Mouse (Mus musculus) c-Kit-negative CD71-positive TER-119-positive erythroid progenitor cells, embryonic 14.5 days (primary cell): ENCODE results near the gene Bcam.

Source experiments
- DNase-seq: peaks from one replicate; pipeline ENCODE4 v3.0.0-alpha.2; 2013; ENCODE audit warnings: low read depth, low spot score

Bcam gene

GRCm38 (mm10) chr7:19754065-19754464 lies 16.8 kb downstream of the Bcam start:
- DNase-seq = no peak

DNA sequence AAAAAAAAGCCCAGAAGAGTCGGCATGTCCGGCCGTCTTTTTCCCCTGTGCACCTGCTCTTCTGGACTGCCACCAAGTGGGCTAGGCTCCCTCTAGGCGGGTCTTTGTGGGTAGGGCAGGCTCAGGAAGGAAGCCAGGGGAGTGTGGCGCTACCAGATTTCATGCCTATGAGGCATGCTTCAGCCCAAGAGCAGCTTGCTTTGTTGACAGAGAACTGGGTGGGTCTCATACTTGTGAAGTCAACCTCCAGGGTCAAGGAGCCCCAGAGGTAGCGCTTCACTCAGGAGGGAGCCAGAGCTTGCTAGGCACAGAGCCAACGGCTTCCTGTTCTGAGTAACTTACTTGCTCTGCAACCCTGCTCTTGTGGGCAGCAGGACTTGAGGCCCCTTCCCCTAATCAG lies 17.2 kb downstream of the Bcam start:
- no peak for DNase-seq

DNA sequence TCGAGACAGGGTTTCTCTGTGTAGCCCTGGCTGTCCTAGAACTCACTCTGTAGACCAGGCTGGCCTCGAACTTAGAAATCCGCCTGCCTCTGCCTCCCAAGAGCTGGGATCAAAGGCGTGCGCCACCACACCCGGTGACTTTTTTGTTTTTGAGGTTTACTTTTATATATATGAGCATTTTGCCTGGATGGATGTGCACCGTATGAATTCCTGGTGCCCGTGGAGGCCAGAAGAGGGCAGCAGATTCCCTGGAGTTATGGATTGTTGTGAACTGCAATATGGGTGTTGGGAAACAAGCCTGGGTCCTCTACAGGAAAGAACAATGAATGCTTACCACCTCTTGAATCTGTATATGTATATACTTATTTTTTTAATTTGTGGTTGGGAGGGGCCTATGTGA lies 18.2 kb downstream of the Bcam start:
- DNase-seq = no peak

DNA sequence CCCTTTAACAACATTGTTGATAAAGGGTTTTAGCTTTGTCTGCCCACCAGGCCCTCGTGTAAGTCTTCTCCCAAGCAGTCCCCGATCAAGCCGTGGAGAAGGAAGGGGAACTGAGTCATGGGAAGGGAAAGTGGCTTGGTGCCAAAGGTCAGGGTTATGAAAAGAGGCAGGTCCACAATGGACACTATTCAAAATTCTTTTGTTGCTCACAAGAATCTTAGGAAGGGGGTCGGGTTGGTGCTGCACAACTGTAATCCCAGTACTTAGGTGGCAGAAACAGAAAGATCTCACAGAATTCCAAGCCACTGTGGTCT lies 19.8 kb downstream of the Bcam start:
- no peak for DNase-seq

DNA sequence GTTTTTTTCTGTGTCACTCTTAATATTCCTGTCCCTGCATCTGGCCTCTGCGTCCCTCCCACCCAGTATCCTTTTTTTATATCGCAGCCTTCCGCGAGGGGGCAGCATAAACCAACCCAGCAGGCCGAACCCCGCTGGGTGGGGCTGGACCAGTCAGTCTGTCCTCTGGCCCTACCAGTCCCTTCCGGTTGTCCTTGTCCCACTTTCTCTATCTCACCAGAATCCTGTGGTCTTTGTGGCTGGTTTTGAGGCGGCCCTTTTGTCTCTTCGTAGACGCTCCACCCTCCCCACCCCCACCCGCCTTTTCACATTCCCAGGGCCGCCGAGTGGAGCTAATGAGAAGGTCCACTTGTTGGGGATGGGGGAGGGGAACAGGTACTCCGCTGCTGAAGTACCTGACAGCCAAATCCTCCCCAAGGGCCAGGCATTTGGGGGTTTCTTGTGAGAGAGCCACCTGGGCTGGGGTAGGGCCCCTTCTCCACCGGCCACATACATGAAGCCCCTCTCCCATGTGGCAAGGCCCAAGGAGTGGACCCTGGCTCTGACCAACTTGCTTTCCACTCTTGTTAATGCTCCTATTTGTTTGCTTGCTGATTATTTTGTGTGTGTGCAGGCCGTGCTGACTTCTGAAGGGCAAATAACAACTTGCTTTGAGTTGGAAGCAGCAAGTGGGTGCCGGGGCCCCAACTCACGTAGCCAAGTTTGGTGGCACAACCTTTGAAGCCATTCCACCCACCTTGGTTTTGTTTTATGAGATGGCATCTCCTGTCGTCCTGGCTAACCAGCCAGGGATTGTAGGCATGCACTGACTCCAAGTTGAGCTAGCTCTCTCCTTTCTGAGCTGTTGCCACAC lies 20.4 kb downstream of the Bcam start, which contains the start of gene Nectin2:
TSS of gene Nectin2 (minus strand) at position 267 of the 853 bp plus-strand sequence.
- DNase-seq = peak; percentile 48

GRCm38 (mm10) chr7:19749389-19750216 lies 21.2 kb downstream of the Bcam start:
- DNase-seq = peak; percentile 79

DNA sequence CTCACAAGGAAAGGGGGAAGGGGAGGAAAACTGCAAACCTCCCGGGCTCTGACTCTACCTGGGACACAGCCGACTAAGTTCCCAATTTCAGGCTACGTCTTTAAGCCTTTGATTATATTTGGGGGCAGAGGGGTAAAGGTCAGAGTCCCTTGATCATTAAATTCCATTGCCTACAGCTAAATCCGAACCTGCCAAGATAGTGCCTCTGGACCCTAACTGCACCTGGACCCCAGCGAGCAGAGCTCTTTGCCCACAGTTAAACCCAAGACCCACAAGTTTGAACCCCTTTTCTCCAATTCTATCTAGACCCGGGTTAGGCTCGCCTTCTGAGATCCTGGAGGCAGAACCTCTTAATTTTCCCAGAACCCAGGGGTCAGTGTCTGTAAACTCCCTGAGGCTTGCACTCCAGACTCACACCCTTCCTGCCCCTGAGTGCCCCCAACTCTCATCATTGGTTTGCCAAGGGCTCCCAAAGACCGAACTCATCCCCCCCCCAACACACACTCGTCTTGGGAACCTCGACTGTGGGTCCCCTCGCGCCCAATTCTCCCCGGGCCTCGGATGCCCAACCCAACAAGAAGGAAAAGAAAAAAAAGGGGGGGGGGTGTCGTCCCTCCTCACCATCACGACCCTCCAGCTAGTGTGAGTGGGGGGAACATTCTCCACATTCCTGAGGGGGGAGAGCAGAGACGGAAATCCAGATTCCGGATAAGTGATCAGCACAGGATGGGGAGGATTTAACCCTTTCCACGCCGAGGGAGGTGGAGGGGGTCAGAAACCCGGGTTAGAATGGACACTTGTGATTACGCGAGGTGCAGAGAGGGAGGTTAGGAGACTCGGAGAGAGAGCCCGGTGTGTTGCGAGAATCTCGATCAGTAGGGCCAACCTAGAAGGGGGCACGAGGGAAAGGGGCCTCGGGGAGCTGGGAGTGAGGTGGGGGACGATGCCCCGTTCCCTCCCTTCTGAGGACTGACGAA lies 22.3 kb downstream of the Bcam start:
- DNase-seq = no peak

GRCm38 (mm10) chr7:19747420-19748218 lies 23.2 kb downstream of the Bcam start:
- DNase-seq = peak; percentile 39

DNA sequence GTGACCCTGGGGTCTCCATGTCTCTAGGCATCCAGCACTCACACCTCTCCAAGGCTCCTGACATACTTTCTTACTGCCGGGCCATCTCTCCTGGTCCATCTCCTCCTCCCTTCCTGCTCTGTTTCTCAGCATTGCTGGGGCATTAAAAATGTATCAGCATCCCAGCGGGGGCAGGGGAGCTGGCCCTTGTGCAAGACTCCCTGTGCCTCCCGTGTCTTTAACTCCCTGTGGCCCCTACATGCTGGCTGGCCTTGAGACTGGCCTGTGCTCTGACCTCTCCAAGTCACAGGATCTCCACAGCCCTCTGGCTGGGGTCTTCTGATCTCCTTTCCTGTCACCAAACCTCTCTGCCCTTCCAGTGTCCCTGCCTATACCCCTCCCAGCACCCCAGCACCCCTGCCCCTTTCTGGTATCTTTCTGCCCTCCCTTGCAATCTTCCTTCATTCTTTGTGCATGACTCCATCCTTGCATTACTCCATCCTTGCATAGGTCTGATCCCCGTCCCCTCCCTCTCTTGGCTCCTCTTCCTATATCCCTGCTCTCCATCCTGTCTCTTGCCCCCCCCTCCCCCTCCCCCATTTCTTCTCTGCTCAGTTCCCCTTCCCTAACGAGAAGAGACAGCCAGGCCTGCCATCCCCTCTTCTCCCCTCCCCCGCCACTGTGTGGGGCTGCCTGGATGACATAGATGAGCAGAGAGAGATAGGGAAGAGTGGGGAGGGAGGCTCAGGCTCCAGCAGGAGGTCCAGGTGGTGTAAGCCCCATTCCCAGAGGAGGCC lies 24.2 kb downstream of the Bcam start:
- no peak for DNase-seq

DNA sequence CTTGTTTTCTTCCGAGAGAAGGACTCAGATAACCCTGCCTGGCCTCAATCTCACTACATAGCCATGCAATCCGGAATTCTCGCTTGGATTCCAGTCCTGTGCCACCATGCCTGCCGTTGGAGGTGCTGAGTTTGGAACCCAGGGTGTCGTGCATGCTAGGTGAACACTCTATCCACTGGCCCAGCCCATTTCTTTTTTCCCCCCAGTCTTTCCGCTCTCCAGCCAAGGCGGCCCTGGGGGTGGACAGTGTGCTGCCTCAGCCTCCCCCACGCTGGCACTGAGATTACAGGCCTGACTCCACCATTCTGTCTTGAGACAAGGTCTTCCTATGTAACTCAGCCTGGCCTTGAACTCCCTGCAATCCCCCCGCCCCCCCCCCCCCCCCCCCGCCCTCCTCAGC lies 24.8 kb downstream of the Bcam start:
- no peak for DNase-seq

GRCm38 (mm10) chr7:19744590-19745385 lies 26.0 kb downstream of the Bcam start:
- no peak for DNase-seq

- DNase-seq = no peak
These were observed 27.0 kb downstream of the Bcam start for GRCm38 (mm10) chr7:19743791-19744190.

DNA sequence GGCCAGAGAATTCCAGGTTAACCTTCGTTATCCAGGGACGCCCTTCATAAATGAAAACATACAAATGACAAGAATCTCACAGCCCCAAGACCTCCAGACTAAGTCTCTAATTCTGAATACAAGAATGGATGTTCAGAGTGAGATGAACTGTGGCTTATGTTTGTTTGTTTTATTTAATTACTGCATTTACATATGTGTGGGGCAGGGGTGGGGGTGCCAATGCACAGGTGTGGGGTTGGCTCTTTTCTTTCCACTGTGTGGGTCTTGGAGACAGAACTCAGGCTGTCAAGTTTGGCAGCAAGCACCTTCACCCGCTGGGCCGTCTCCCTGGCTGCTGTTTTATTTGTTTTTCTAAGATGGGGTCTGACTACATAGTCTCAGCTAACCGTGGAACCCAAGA lies 28.3 kb downstream of the Bcam start:
- DNase-seq = no peak

- no peak for DNase-seq
These were observed 29.3 kb downstream of the Bcam start for GRCm38 (mm10) chr7:19741329-19742031.

DNA sequence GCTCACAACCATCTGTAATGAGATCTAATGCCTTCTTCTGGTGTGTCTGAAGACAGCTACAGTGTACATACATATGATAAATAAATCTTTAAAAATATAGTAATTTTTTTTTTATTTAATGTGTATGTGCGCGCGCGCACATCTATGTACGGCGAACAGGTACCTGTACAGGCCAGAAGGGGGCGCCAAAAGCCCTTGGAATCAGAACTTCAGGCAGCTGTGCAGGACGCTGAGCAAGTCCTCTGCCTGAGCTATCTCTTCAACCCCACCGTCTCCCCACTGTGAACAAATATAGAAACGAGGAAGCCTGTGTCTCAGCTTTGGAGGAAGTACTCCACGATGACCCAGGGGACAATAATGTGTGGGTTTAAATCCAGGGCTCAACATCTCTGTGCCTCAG lies 30.5 kb downstream of the Bcam start:
- no peak for DNase-seq

- DNase-seq = no peak
These were observed 32.0 kb downstream of the Bcam start for GRCm38 (mm10) chr7:19738771-19739170.

GRCm38 (mm10) chr7:19736389-19737057 lies 34.3 kb downstream of the Bcam start:
- no peak for DNase-seq

GRCm38 (mm10) chr7:19734178-19734666 lies 36.6 kb downstream of the Bcam start:
- no peak for DNase-seq
